Mouse (Mus musculus): Measurements from ENCODE around the gene Ier2. TPM values are rescaled to one million over a fixed set of nuclear protein-coding genes. Genes with fewer than 3 reads are reported as not detected.

Ier2 gene
- total RNA-seq, 1 experiment = 49.7 TPM

- no peak; the same call in 1 of the 2 replicates for TF ChIP-seq HCFC1 (IDR thresholded peaks at IDR 0.05; ENCODE audit: borderline replicate concordance, insufficient read depth, low read length)
- TF ChIP-seq CHD2 (IDR thresholded peaks at IDR 0.05; ENCODE audit: low read depth, low read length) = no peak
- TF ChIP-seq MAFK (IDR thresholded peaks at IDR 0.05; ENCODE audit: insufficient read depth, low read depth, low read length) = no peak
- no peak for TF ChIP-seq ZNF384 (IDR thresholded peaks at IDR 0.05; ENCODE audit: low read depth, low read length)
- TF ChIP-seq ZC3H11A (IDR thresholded peaks at IDR 0.05; ENCODE audit: borderline replicate concordance, low read depth, low read length) = no peak
- peaks cover 18% of the 10 kb centered on the region for H3K36me3 ChIP-seq (ENCODE audit: control insufficient read depth, insufficient read depth, low read length, poor library complexity, severe bottlenecking)
- no peaks in the 10 kb centered on the region for H3K9me3 ChIP-seq (ENCODE audit: control insufficient read depth, insufficient read depth, low read depth, low read length)
- peak overlapping the region; percentile 99 for H3K27ac ChIP-seq (ENCODE audit: insufficient read depth, low read depth, low read length, poor library complexity, severe bottlenecking)
- DNase-seq (ENCODE audit: low read depth, low spot score) = no peak
- peaks cover 10 to 18% of the 10 kb centered on the region in 2 experiments; a peak in 3 of 4 replicates for H3K4me1 ChIP-seq (ENCODE audit: control insufficient read depth in 2 of 2, insufficient read depth in 2 of 2, low read length in 2 of 2, poor library complexity in 1 of 2)
- H3K4me3 ChIP-seq (ENCODE audit: insufficient read depth in 1 of 2, low read depth in 1 of 2, low read length in 2 of 2, poor library complexity in 1 of 2, severe bottlenecking in 1 of 2) = peak overlapping the region; percentile 83 to 100
- in situ Hi-C loops (cut with MboI; ENCODE audit: low sequenced_read_pairs in 2 of 2, unreplicated experiment in 2 of 2) = no loop called here
- H3K9ac ChIP-seq (ENCODE audit: insufficient read depth, low read depth, low read length, poor library complexity, severe bottlenecking) = peak overlapping the region; percentile 95
These were observed 24.5 kb upstream of the Ier2 start for GRCm38 (mm10) chr8:84687003-84687704.

GRCm38 (mm10) chr8:84686191-84687002 is 23.7 kb upstream of the Ier2 start, which contains the start of gene Trmt1:
Gene Trmt1 (plus strand): TSS chr8:84686307.
- Histone ChIP-seq H3K27ac (ENCODE audit: insufficient read depth, low read depth, low read length, poor library complexity, severe bottlenecking) (peak within 1 kb of the TSS; percentile 99), H3K36me3 (ENCODE audit: control insufficient read depth, insufficient read depth, low read length, poor library complexity, severe bottlenecking) (peaks cover 17% of the 10 kb centered on the region), H3K4me3 (ENCODE audit: insufficient read depth in 1 of 2, low read depth in 1 of 2, low read length in 2 of 2, poor library complexity in 1 of 2, severe bottlenecking in 1 of 2) (peak within 1 kb of the TSS; percentile 83 to 100), H3K9ac (ENCODE audit: insufficient read depth, low read depth, low read length, poor library complexity, severe bottlenecking) (peak within 1 kb of the TSS; percentile 72), H3K9me3 (ENCODE audit: control insufficient read depth, insufficient read depth, low read depth, low read length) (no peaks in the 10 kb centered on the region), H3K4me1 (ENCODE audit: control insufficient read depth in 2 of 2, insufficient read depth in 2 of 2, low read length in 2 of 2, poor library complexity in 1 of 2) (peaks cover 14 to 18% of the 10 kb centered on the region in 2 experiments)
- no peak for TF ChIP-seq HCFC1 (IDR thresholded peaks at IDR 0.05; ENCODE audit: borderline replicate concordance, insufficient read depth, low read length)
- TF ChIP-seq ZC3H11A (IDR thresholded peaks at IDR 0.05; ENCODE audit: borderline replicate concordance, low read depth, low read length) = no peak
- TF ChIP-seq ZNF384 (IDR thresholded peaks at IDR 0.05; ENCODE audit: low read depth, low read length) = no peak
- no peak for TF ChIP-seq CHD2 (IDR thresholded peaks at IDR 0.05; ENCODE audit: low read depth, low read length)
- no peak for TF ChIP-seq MAFK (IDR thresholded peaks at IDR 0.05; ENCODE audit: insufficient read depth, low read depth, low read length)
- DNase-seq (ENCODE audit: low read depth, low spot score) = no peak
- in situ Hi-C loops (cut with MboI; ENCODE audit: low sequenced_read_pairs in 2 of 2, unreplicated experiment in 2 of 2) = no loop called here

GRCm38 (mm10) chr8:84684537-84684936 is 21.9 kb upstream of the Ier2 start:
- no peak overlapping the region for H3K4me3 ChIP-seq (ENCODE audit: insufficient read depth in 1 of 2, low read depth in 1 of 2, low read length in 2 of 2, poor library complexity in 1 of 2, severe bottlenecking in 1 of 2)
- no peaks in the 10 kb centered on the region for H3K9me3 ChIP-seq (ENCODE audit: control insufficient read depth, insufficient read depth, low read depth, low read length)
- TF ChIP-seq MAFK (IDR thresholded peaks at IDR 0.05; ENCODE audit: insufficient read depth, low read depth, low read length) (no peak), ZC3H11A (IDR thresholded peaks at IDR 0.05; ENCODE audit: borderline replicate concordance, low read depth, low read length) (no peak), CHD2 (IDR thresholded peaks at IDR 0.05; ENCODE audit: low read depth, low read length) (no peak)
- in situ Hi-C loops (cut with MboI; ENCODE audit: low sequenced_read_pairs in 2 of 2, unreplicated experiment in 2 of 2) = no loop called here
- no peak for DNase-seq (ENCODE audit: low read depth, low spot score)
- peaks cover 18 to 19% of the 10 kb centered on the region in 2 experiments for H3K4me1 ChIP-seq (ENCODE audit: control insufficient read depth in 2 of 2, insufficient read depth in 2 of 2, low read length in 2 of 2, poor library complexity in 1 of 2)
- no peak overlapping the region for H3K27ac ChIP-seq (ENCODE audit: insufficient read depth, low read depth, low read length, poor library complexity, severe bottlenecking)
- peaks cover 10% of the 10 kb centered on the region; the same call in 1 of the 2 replicates for H3K36me3 ChIP-seq (ENCODE audit: control insufficient read depth, insufficient read depth, low read length, poor library complexity, severe bottlenecking)
- H3K9ac ChIP-seq (ENCODE audit: insufficient read depth, low read depth, low read length, poor library complexity, severe bottlenecking) = no peak overlapping the region

GRCm38 (mm10) chr8:84682257-84682656 is 19.6 kb upstream of the Ier2 start:
- in situ Hi-C loops (cut with MboI; ENCODE audit: low sequenced_read_pairs in 2 of 2, unreplicated experiment in 2 of 2) = no loop called here
- H3K27ac ChIP-seq (ENCODE audit: insufficient read depth, low read depth, low read length, poor library complexity, severe bottlenecking) = no peak overlapping the region; the same call in 1 of the 2 replicates
- no peak overlapping the region; the same call in 1 of the 2 replicates for H3K9ac ChIP-seq (ENCODE audit: insufficient read depth, low read depth, low read length, poor library complexity, severe bottlenecking)
- H3K4me3 ChIP-seq (ENCODE audit: insufficient read depth in 1 of 2, low read depth in 1 of 2, low read length in 2 of 2, poor library complexity in 1 of 2, severe bottlenecking in 1 of 2) = no peak overlapping the region
- DNase-seq (ENCODE audit: low read depth, low spot score) = no peak
- no peaks in the 10 kb centered on the region for H3K9me3 ChIP-seq (ENCODE audit: control insufficient read depth, insufficient read depth, low read depth, low read length)
- peaks cover 15 to 23% of the 10 kb centered on the region in 2 experiments for H3K4me1 ChIP-seq (ENCODE audit: control insufficient read depth in 2 of 2, insufficient read depth in 2 of 2, low read length in 2 of 2, poor library complexity in 1 of 2)
- TF ChIP-seq HCFC1 (IDR thresholded peaks at IDR 0.05; ENCODE audit: borderline replicate concordance, insufficient read depth, low read length) (no peak), MAFK (IDR thresholded peaks at IDR 0.05; ENCODE audit: insufficient read depth, low read depth, low read length) (no peak), CHD2 (IDR thresholded peaks at IDR 0.05; ENCODE audit: low read depth, low read length) (no peak), ZC3H11A (IDR thresholded peaks at IDR 0.05; ENCODE audit: borderline replicate concordance, low read depth, low read length) (no peak), ZNF384 (IDR thresholded peaks at IDR 0.05; ENCODE audit: low read depth, low read length) (no peak)
- H3K36me3 ChIP-seq (ENCODE audit: control insufficient read depth, insufficient read depth, low read length, poor library complexity, severe bottlenecking) = peaks cover 10% of the 10 kb centered on the region; the same call in 1 of the 2 replicates

All from ES-E14 (cell line).